Mouse (Mus musculus): ENCODE measurements at regions not wholly inside any gene's neighbourhood (a gene's known extent, or its start where the extent isn't known, plus 50 kb on each side); places are given as distances from the start of the nearest gene placed in this dataset.
A peak's percentile ranks its signal among the peaks of the same experiment; 100 is the strongest.

DNA sequence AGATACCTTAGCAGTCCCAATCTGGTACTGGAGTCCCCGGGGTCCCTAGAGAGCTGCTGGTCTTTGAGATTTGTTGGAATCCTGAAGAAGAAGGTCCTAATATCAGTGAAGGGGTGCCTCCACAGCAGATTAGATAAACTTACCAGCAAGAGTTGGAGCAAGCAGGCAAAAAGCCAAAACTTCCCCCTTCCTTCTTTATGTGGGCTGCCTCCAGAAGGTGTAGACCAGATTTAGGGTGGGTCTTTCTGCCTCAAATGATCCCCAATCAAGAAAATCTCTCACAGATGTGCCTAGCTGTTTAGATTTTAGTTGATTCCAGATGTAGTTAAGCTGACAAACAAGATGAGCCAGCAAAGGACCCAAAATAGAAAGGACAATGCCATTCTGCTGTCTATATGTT, 90.1 kb upstream of the Hs6st1 start:
- Histone ChIP-seq H3K27ac (replicated peaks) (no peak overlapping the region), H3K4me3 (no peak overlapping the region), H3K4me1 (no peaks in the 10 kb centered on the region), H3K36me3 (no peaks in the 10 kb centered on the region), H3K4me2 (replicated peaks) (no peak overlapping the region), H3K9me3 (no peaks in the 10 kb centered on the region), H3K27me3 (no peaks in the 10 kb centered on the region), H3K9ac (replicated peaks) (no peak overlapping the region)
- WGBS = 75% methylated on average over 1 of the region's 1 CpGs
- ATAC-seq (ENCODE audit: low FRiP score, low read depth) = no peak

DNA sequence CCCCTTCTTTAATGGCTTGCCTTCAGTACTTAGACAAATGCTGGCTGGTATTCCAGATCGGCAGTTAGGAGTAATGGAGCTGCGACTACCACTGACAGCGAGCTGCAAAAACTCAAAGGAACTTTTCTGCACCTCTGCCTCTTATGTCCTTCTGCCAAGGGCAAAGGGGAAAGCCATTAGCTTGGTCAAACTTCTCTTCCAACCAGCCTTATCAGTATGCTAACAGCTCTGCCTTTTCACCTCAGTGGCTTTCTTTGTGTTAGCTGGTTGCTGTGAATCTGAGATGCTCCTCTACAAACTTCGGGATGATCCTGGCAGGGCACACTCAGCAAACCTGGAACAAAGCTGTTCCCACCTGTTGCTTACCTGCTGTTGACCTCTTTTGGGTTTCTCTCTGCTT, 89.4 kb upstream of the Hs6st1 start:
- Histone ChIP-seq H3K27me3 (no peaks in the 10 kb centered on the region), H3K4me2 (replicated peaks) (no peak overlapping the region), H3K9me3 (no peaks in the 10 kb centered on the region), H3K4me1 (no peaks in the 10 kb centered on the region), H3K4me3 (no peak overlapping the region), H3K27ac (replicated peaks) (no peak overlapping the region), H3K36me3 (no peaks in the 10 kb centered on the region), H3K9ac (replicated peaks) (no peak overlapping the region)
- ATAC-seq (ENCODE audit: low FRiP score, low read depth) = no peak
- WGBS = 89% methylated on average over 4 of the region's 4 CpGs

DNA sequence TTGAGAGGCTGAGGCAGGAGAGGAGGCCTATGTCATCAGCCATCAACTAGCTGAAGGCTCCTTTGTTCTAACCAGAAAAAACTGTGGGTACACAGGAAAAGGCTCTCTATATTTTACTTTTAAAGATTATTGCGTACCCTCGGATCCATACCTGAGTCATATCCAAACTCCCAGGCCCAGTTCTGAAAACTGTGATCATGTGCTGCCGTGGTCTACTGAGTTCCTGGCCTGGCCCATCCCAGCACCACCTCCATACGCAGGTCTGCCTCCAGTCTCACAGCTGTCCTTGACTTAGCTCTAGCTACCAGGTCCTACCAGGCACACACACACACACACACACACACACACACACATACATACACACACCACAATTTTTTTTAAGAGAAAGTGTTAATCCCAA, 87.0 kb upstream of the Hs6st1 start:
- H3K4me2 ChIP-seq (replicated peaks) = no peak overlapping the region
- no peaks in the 10 kb centered on the region for H3K36me3 ChIP-seq
- H3K9me3 ChIP-seq = no peaks in the 10 kb centered on the region
- H3K9ac ChIP-seq (replicated peaks) = no peak overlapping the region
- ATAC-seq (ENCODE audit: low FRiP score, low read depth) = no peak
- no peak overlapping the region for H3K27ac ChIP-seq (replicated peaks)
- H3K4me3 ChIP-seq = no peak overlapping the region
- WGBS = 96% methylated on average over 4 of the region's 4 CpGs
- no peaks in the 10 kb centered on the region for H3K4me1 ChIP-seq
- no peaks in the 10 kb centered on the region for H3K27me3 ChIP-seq

DNA sequence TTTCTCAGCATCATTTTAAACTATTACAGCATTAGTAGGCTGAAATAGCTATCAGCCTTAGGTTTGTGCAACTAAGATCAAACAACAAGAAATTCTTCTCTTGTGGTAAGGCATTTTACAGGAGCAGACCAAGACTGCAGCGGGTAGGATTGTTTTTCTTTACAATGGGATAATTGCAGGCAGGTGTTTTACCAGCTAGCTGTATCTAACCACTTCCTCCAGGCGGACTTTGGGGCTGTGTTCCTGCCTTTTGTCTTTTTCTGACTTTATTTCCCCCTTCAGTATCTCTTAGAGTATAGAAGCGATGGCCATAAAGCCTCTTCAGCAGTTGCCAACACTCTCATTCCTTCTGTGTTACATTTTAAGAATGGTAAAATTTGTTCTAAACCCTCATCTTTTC, 84.8 kb upstream of the Hs6st1 start:
- Histone ChIP-seq H3K9ac (replicated peaks) (no peak overlapping the region), H3K4me2 (replicated peaks) (no peak overlapping the region), H3K27ac (replicated peaks) (no peak overlapping the region), H3K4me3 (no peak overlapping the region), H3K27me3 (no peaks in the 10 kb centered on the region), H3K9me3 (no peaks in the 10 kb centered on the region), H3K4me1 (no peaks in the 10 kb centered on the region), H3K36me3 (no peaks in the 10 kb centered on the region)
- ATAC-seq (ENCODE audit: low FRiP score, low read depth) = no peak
- WGBS = 79% methylated on average over 3 of the region's 3 CpGs

DNA sequence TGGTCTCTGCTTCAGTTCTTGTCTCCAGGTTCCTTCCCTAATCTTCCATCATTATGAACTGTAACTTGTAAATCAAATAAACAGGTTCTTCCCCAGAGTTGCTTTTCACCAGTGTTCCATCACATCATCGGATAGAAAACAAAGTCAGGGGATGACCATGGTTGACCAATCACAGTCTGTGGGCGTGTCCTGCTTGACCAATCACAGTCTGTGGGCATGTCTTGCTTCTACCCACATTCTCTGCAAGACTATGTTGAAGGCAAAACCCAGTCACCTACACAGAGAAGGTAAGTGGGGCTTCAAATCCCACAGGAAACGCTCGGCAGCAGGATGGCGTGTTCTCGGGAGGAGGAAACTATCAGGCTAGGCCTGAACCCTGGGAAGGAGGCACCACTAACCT, 82.9 kb upstream of the Hs6st1 start:
- no peak for ATAC-seq (ENCODE audit: low FRiP score, low read depth)
- 91% methylated on average over 6 of the region's 6 CpGs for WGBS
- Histone ChIP-seq H3K27ac (replicated peaks) (no peak overlapping the region), H3K4me1 (no peaks in the 10 kb centered on the region), H3K27me3 (no peaks in the 10 kb centered on the region), H3K4me3 (no peak overlapping the region), H3K9me3 (0 out of 2 replicates have a peak, but pooled peaks cover 5% of the 10 kb centered on the region), H3K9ac (replicated peaks) (no peak overlapping the region), H3K4me2 (replicated peaks) (no peak overlapping the region), H3K36me3 (no peaks in the 10 kb centered on the region)

DNA sequence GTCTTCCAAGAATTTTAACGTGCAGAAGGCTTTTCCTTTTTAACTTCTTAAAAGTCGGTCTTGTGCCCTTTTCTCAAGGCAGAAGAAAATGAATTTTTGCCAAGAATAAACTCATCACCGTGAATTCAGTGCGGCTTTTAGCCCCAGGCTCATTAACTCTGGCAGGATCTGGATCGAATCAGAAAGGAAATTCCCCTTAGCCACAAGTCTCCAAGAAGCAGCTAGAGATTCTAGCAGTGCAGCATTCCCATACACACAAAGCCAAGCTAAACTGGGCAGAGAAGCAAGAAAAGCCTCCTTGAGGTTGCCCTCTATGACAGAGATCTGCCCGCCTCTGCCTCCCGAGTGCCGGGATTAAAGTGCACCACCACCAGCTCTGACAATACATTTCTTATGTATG, 81.5 kb upstream of the Hs6st1 start:
- 0 out of 2 replicates have a peak, but pooled peaks cover 11% of the 10 kb centered on the region for H3K9me3 ChIP-seq
- H3K4me3 ChIP-seq = no peak overlapping the region
- no peaks in the 10 kb centered on the region for H3K4me1 ChIP-seq
- H3K9ac ChIP-seq (replicated peaks) = no peak overlapping the region
- no peak for ATAC-seq (ENCODE audit: low FRiP score, low read depth)
- no peak overlapping the region for H3K4me2 ChIP-seq (replicated peaks)
- no peaks in the 10 kb centered on the region for H3K27me3 ChIP-seq
- H3K36me3 ChIP-seq = no peaks in the 10 kb centered on the region
- H3K27ac ChIP-seq (replicated peaks) = no peak overlapping the region
- WGBS = 90% methylated on average over 8 of the region's 8 CpGs

DNA sequence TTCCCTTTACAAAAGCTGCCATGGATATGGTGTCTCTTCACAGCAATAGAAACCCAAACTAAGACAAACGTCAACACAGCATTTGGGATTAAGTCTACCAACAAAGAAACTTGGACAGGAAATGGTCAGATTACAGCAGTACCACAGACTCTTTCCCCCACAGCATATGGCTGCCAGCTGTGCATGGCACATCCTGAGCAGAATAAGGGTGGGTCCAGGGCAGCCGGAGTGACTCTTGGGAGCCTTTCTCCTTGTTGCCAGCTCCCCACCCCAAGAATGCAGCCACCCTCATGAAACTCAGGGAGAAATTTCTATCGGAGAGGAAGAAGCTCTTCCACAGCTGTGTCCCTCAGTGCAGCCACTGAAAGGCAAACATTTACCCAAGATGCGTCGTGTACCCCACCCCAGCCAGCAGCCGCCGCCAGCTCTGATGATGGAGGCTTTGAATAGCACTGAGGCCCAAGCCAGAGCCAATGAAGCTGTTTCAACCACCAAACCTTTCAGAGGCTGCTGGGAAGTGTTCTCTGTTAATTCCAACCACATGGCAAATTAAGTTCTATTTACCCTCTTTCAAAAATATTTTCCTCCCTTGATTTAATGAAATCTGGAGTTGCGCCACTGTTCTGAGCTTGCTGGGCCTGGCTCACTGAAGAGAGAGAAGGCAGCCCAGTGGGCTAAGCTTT, 75.8 kb upstream of the Hs6st1 start:
- Histone ChIP-seq H3K36me3 (no peaks in the 10 kb centered on the region), H3K4me3 (no peak overlapping the region), H3K9me3 (0 out of 2 replicates have a peak, but pooled peaks cover 11% of the 10 kb centered on the region), H3K27ac (replicated peaks) (no peak overlapping the region), H3K4me2 (replicated peaks) (no peak overlapping the region), H3K4me1 (peaks cover 4% of the 10 kb centered on the region; the same call in 1 of the 2 replicates), H3K9ac (replicated peaks) (no peak overlapping the region), H3K27me3 (no peaks in the 10 kb centered on the region)
- 77% methylated on average over 8 of the region's 8 CpGs for WGBS
- ATAC-seq (ENCODE audit: low FRiP score, low read depth) = no peak

DNA sequence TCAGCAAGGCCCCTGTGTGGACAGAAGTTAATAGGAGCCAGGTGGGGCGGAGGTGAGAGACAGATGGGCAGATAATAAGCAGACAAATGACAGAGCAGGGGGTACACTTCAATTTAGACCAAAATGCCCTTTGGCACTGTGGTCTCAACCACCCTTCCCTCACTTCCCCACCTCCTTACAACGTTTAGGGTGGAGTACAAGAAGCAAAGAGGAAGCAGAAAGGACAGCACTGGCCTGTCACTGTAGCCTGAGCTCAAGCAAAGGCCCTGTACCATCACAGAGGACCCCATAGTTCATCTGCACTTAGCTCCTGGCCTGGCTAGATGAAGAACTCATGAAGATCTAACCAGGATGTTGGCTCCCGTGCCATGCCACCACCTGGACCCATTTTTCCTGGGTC, 75.3 kb upstream of the Hs6st1 start:
- H3K9me3 ChIP-seq = 0 out of 2 replicates have a peak, but pooled peaks cover 11% of the 10 kb centered on the region
- H3K9ac ChIP-seq (replicated peaks) = no peak overlapping the region
- H3K4me1 ChIP-seq = peaks cover 4% of the 10 kb centered on the region; the same call in 1 of the 2 replicates
- no peak for ATAC-seq (ENCODE audit: low FRiP score, low read depth)
- H3K27ac ChIP-seq (replicated peaks) = no peak overlapping the region
- 85% methylated on average over 3 of the region's 3 CpGs for WGBS
- H3K36me3 ChIP-seq = no peaks in the 10 kb centered on the region
- no peak overlapping the region for H3K4me2 ChIP-seq (replicated peaks)
- H3K4me3 ChIP-seq = no peak overlapping the region
- H3K27me3 ChIP-seq = no peaks in the 10 kb centered on the region

DNA sequence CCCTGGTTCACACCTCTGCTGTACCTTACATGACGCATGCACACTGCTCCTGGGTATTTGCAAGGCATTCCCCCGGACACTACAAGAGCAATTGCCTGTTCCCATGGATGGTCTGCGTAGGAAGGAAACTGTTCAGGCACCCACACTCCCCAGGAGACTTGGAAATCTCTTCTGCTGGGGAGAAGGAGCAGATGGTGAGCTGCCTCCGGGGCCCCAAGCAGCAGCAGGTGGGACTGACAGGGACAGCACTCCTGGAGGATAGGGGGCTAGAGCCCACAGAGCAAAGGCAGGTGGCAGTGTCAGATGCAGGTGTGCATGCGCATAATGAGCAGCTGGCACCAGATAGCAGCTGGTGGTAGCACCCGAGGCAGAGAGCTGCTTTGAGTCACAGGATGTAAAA, 72.5 kb upstream of the Hs6st1 start:
- ATAC-seq (ENCODE audit: low FRiP score, low read depth) = no peak
- H3K9ac ChIP-seq (replicated peaks) = no peak overlapping the region
- H3K4me3 ChIP-seq = no peak overlapping the region
- no peak overlapping the region for H3K4me2 ChIP-seq (replicated peaks)
- H3K9me3 ChIP-seq = 0 out of 2 replicates have a peak, but pooled peaks cover 3% of the 10 kb centered on the region
- H3K27me3 ChIP-seq = no peaks in the 10 kb centered on the region
- H3K4me1 ChIP-seq = peaks cover 4% of the 10 kb centered on the region; the same call in 1 of the 2 replicates
- no peak overlapping the region for H3K27ac ChIP-seq (replicated peaks)
- no peaks in the 10 kb centered on the region for H3K36me3 ChIP-seq
- WGBS = 80% methylated on average over 6 of the region's 6 CpGs

DNA sequence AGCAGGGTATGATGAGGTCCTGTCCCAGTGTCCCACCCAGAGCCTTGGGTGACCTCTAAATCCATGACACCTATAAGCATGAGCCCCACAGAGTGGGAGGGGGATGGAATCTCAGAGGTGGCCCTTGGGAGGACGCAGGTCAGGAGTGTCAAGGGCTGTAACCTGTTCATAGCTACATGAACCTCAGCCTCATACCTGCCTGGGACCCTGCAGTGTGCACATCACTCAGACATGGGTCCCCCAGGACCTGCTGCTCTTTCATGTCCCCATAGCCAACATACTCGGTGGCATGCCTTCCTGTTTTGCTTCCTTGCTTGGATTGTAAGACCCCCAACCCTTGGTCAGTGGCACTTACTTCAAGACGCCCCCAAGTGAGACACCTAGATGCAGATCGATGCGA, 66.9 kb upstream of the Hs6st1 start:
- Histone ChIP-seq H3K27ac (replicated peaks) (no peak overlapping the region), H3K4me2 (replicated peaks) (no peak overlapping the region), H3K27me3 (no peaks in the 10 kb centered on the region), H3K9ac (replicated peaks) (no peak overlapping the region), H3K4me1 (peaks cover 11% of the 10 kb centered on the region), H3K4me3 (no peak overlapping the region), H3K36me3 (no peaks in the 10 kb centered on the region), H3K9me3 (no peaks in the 10 kb centered on the region)
- ATAC-seq (ENCODE audit: low FRiP score, low read depth) = no peak
- 93% methylated on average over 5 of the region's 5 CpGs for WGBS

DNA sequence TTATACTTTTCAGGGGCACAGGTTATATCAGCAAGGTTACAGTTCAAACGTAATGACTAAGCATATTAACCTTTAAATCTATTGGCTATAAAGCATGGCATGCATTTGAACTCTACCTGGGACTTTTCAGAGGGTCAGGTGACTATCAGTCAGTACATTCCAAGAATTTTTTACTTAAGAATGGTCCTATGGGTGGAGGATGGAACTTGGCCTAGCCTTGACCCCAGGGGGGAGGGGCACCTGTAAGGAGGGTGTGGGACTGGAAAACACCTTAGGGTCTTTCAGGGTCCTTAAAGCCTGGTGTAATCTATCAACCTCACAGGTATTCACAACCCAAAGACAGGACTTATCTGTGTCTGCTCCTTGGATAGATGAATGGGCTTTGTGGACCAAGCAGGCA, 66.4 kb upstream of the Hs6st1 start:
- no peaks in the 10 kb centered on the region for H3K27me3 ChIP-seq
- H3K4me2 ChIP-seq (replicated peaks) = no peak overlapping the region
- ATAC-seq (ENCODE audit: low FRiP score, low read depth) = no peak
- no peak overlapping the region for H3K27ac ChIP-seq (replicated peaks)
- H3K4me1 ChIP-seq = peaks cover 11% of the 10 kb centered on the region
- no peak overlapping the region for H3K9ac ChIP-seq (replicated peaks)
- no peaks in the 10 kb centered on the region for H3K36me3 ChIP-seq
- 81% methylated on average over 1 of the region's 1 CpGs for WGBS
- H3K4me3 ChIP-seq = no peak overlapping the region
- no peaks in the 10 kb centered on the region for H3K9me3 ChIP-seq

DNA sequence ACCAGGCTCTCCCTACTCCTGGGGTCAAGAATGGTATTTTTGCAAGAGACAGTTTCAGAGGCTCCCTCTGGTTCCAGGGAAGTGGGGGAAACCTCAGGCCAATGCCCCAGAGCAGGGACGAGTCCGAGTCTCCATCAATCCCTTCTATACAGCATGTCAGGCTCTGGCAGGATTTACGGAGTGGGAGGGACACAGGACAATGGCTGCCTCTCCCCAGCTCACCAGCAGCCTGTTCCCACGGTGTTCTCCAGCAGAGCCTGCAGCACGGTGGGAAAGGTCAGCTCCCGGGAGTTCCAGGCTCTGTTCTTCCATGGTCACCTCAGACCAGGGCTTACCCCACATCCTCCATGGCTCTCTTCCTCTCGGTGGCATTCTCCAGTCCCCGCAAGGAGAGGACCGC, 64.6 kb upstream of the Hs6st1 start:
- ATAC-seq (ENCODE audit: low FRiP score, low read depth) = peak; percentile 68
- 15% methylated on average over 9 of the region's 9 CpGs for WGBS
- Histone ChIP-seq H3K4me3 (no peak overlapping the region), H3K9ac (replicated peaks) (no peak overlapping the region), H3K36me3 (no peaks in the 10 kb centered on the region), H3K27me3 (no peaks in the 10 kb centered on the region), H3K9me3 (no peaks in the 10 kb centered on the region), H3K4me1 (peaks cover 11% of the 10 kb centered on the region), H3K4me2 (replicated peaks) (no peak overlapping the region), H3K27ac (replicated peaks) (peak overlapping the region; percentile 66)

DNA sequence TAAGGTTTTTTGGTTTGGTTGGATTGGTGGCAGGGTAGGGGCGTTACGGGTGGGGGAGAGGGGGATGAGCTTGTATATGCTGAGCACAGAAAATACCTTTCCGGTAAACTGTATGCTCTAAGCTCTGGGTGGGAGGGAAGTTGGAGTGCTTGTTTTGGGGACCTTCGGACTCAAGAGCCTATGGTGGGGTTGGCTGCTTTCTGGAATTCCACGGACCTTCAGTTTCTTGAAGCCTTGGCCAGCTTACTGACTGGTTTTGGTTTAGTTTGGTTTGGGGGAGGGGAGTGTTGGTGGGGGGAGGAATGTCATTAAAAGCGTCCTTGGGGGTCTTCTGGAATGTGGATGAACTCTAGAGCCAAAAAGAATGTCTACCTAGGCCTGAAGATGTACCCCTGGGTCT, 59.6 kb upstream of the Hs6st1 start:
- WGBS = 93% methylated on average over 6 of the region's 6 CpGs
- no peaks in the 10 kb centered on the region for H3K36me3 ChIP-seq
- H3K27me3 ChIP-seq = no peaks in the 10 kb centered on the region
- no peak overlapping the region for H3K27ac ChIP-seq (replicated peaks)
- H3K9ac ChIP-seq (replicated peaks) = no peak overlapping the region
- H3K4me2 ChIP-seq (replicated peaks) = no peak overlapping the region
- no peak overlapping the region for H3K4me3 ChIP-seq
- no peaks in the 10 kb centered on the region for H3K9me3 ChIP-seq
- H3K4me1 ChIP-seq = peaks cover 7% of the 10 kb centered on the region
- no peak for ATAC-seq (ENCODE audit: low FRiP score, low read depth)

Measured in midbrain, embryonic 12.5 days (tissue).